Mouse (Mus musculus): Measurements from ENCODE around the gene Notch3.

DNA sequence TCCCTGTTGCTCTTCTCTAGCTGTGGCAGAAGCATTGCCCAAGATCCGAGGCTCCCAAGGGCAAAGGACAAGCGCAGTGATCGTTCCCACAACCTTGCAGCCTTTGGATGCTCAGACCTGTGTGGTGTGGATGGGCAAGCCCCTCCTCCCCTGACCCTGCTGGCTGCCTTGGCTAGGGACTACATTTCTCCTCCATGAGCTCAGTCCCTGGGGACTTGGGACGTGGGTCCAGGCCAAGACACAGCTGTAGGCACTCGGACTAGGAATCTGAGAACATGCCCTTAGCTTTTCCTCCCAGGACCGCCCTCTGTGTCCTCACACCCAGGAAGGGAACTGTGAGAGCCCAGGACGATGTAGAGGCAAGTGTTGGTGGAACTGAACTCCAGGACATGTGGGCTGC is 6.5 kb upstream of the Notch3 start:
- TF ChIP-seq GATA1 (IDR thresholded peaks at IDR 0.05; ENCODE audit: low read length), result no peak
- TF ChIP-seq TAL1 (IDR thresholded peaks at IDR 0.05; ENCODE audit: low read length), result 0 out of 3 replicates have a peak, but pooled peaks have one; percentile 18
